Mouse (Mus musculus) hindbrain, embryonic 11.5 days (tissue): ENCODE measurements around the gene Taar8b. TPM values are rescaled to one million over a fixed set of nuclear protein-coding genes. Genes with fewer than 3 reads are reported as not detected.
"Not testable (repeated sequence)": the region's sequence is repeated elsewhere in the genome, so short reads cannot be mapped to it uniquely, and the experiment has no call there.

ENCODE experiments used
- ATAC-seq: fragments of 200-750 bp; cut with Nextera tagmentation; 2 replicates; pipeline ENCODE4 v1.8.0; 2017; ENCODE audit warnings: mild to moderate bottlenecking, moderate TSS enrichment, moderate library complexity; ENCODE audit not compliant: low FRiP score
- DNase-seq: peaks from one replicate; pipeline ENCODE4 v3.0.0-alpha.2; 2015; ENCODE audit warnings: low spot score
- H3K27ac ChIP-seq: fragments of 300-500 bp; sonication (generic); 2 replicates; pipeline ENCODE4 v1.5.1; 2014; ENCODE audit warnings: mild to moderate bottlenecking, low read depth, low read length
- H3K27me3 ChIP-seq: fragments of 300-500 bp; sonication (generic); 2 replicates; pipeline ENCODE4 v1.6.1; 2014; ENCODE audit warnings: mild to moderate bottlenecking, low read length, moderate library complexity, mixed read lengths; ENCODE audit not compliant: control insufficient read depth, insufficient read depth
- H3K36me3 ChIP-seq: fragments of 300-500 bp; sonication (generic); 2 replicates; pipeline ENCODE4 v1.6.1; 2014; ENCODE audit warnings: mild to moderate bottlenecking, low read length, moderate library complexity, mixed read lengths; ENCODE audit not compliant: control insufficient read depth, insufficient read depth
- H3K4me1 ChIP-seq: fragments of 300-500 bp; sonication (generic); replicated peaks from 2 replicates; pipeline ENCODE4 v1.6.1; 2014; ENCODE audit warnings: low read length, mixed read lengths; ENCODE audit not compliant: control insufficient read depth, insufficient read depth
- H3K4me2 ChIP-seq: fragments of 300-500 bp; sonication (generic); replicated peaks from 2 replicates; pipeline ENCODE4 v1.6.1; 2014; ENCODE audit warnings: mild to moderate bottlenecking, low read depth, low read length
- H3K4me3 ChIP-seq: fragments of 300-500 bp; sonication (generic); 2 replicates; pipeline ENCODE4 v1.5.1; 2014; ENCODE audit warnings: low read depth, low read length
- H3K9ac ChIP-seq: fragments of 300-500 bp; sonication (generic); 2 replicates; pipeline ENCODE4 v1.6.1; 2014; ENCODE audit warnings: low read depth, low read length
- H3K9me3 ChIP-seq: fragments of 300-500 bp; sonication (generic); 2 replicates; pipeline ENCODE4 v1.6.1; 2016; ENCODE audit warnings: low read length; ENCODE audit not compliant: control insufficient read depth
- WGBS: fragments of 180-500 bp; shearing (Covaris S2); extraction: QIAGEN DNeasy Blood & Tissue Kit; methylation state at CpG from one replicate; pipeline ENCODE4 v1.1.7; 2014; 5-methylcytosine and 5-hydroxymethylcytosine counted together
- polyA plus RNA-seq: library from polyadenylated mRNA; unstranded; fragments of >200 nt; fragmentation: Nextera tagmentation; extraction: Ambion mirVana; gene quantifications from 2 replicates; pipeline ENCODE4 v1.2.1, GENCODE M21; 2014

The Taar8b gene
- not detected in 2 replicates for polyA plus RNA-seq

- H3K4me1 ChIP-seq, result no peaks in the 10 kb centered on the region
- H3K4me3 ChIP-seq, result no peak within 1 kb of the TSS
- H3K36me3 ChIP-seq, result no peaks in the 10 kb centered on the region
- WGBS, result 83% methylated on average over 2 of the region's 2 CpGs
- no peak for ATAC-seq
- H3K4me2 ChIP-seq, result no peak within 1 kb of the TSS
- no peak for DNase-seq
- no peaks in the 10 kb centered on the region for H3K9me3 ChIP-seq
- H3K9ac ChIP-seq, result no peak within 1 kb of the TSS
- H3K27ac ChIP-seq, result no peak within 1 kb of the TSS
- no peaks in the 10 kb centered on the region for H3K27me3 ChIP-seq
Observed at GRCm38 (mm10) chr10:24092194-24092593, at the start of gene Taar8b. Gene Taar8b, minus strand, starts transcription at chr10:24092294.

DNA sequence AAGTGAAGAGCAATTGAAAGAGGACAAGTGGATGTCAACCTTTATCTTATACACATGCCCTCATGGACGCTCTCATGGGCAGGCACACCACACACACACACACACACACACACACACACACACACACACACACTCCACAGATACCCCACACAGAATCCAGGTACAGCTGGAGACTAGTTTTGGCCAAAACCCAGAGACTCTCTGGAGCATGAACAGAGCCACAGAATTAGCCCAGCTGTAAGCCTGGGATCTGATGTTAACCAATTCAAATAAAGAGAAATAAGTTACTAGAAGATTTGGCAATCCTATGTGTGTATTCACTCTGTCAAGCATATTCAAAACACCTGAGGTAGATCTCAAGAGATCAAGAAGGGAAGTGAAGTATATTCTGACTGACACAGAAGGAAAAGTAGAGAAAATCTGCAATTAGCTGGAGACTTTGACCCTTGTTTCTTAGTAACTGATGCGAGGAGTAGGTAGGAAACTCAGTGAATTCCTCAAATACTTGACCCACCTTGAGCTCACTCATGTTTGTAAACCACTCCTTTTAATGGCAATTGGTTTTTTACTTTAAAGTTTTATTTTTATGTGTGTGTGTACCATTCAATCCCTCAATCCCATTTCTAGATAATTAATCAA lies 46.6 kb upstream of the Taar8b start:
- Histone ChIP-seq H3K4me3 (no peak overlapping the region), H3K9me3 (no peaks in the 10 kb centered on the region), H3K27me3 (no peaks in the 10 kb centered on the region), H3K9ac (no peak overlapping the region), H3K27ac (no peak overlapping the region), H3K36me3 (no peaks in the 10 kb centered on the region), H3K4me1 (no peaks in the 10 kb centered on the region), H3K4me2 (no peak overlapping the region)
- ATAC-seq (no peak), DNase-seq (no peak)
- WGBS, result 82% methylated on average over 2 of the region's 2 CpGs

GRCm38 (mm10) chr10:24134071-24134645 lies 42.1 kb upstream of the Taar8b start:
- H3K27me3 ChIP-seq, result no peaks in the 10 kb centered on the region

GRCm38 (mm10) chr10:24133132-24133531 lies 41.0 kb upstream of the Taar8b start:
- Histone ChIP-seq H3K4me3 (no peak overlapping the region), H3K9ac (no peak overlapping the region), H3K36me3 (no peaks in the 10 kb centered on the region), H3K27ac (no peak overlapping the region), H3K9me3 (no peaks in the 10 kb centered on the region), H3K4me1 (no peaks in the 10 kb centered on the region), H3K4me2 (no peak overlapping the region), H3K27me3 (no peaks in the 10 kb centered on the region)
- DNase-seq (no peak), ATAC-seq (no peak)
- 62% methylated on average over 2 of the region's 2 CpGs for WGBS

More at GRCm38 (mm10) chr10:24134071-24134645, 42.1 kb upstream of the Taar8b start:
- ATAC-seq (no peak), DNase-seq (no peak)
- H3K4me1 ChIP-seq, result no peaks in the 10 kb centered on the region
- WGBS, result 61% methylated on average over 7 of the region's 7 CpGs
- H3K9ac ChIP-seq, result no peak overlapping the region
- no peak overlapping the region for H3K4me3 ChIP-seq
- no peaks in the 10 kb centered on the region for H3K36me3 ChIP-seq
- no peaks in the 10 kb centered on the region for H3K9me3 ChIP-seq
- no peak overlapping the region for H3K27ac ChIP-seq
- H3K4me2 ChIP-seq, result no peak overlapping the region

- no peak overlapping the region for H3K27ac ChIP-seq
Observed at GRCm38 (mm10) chr10:24132273-24132672, 40.2 kb upstream of the Taar8b start.

DNA sequence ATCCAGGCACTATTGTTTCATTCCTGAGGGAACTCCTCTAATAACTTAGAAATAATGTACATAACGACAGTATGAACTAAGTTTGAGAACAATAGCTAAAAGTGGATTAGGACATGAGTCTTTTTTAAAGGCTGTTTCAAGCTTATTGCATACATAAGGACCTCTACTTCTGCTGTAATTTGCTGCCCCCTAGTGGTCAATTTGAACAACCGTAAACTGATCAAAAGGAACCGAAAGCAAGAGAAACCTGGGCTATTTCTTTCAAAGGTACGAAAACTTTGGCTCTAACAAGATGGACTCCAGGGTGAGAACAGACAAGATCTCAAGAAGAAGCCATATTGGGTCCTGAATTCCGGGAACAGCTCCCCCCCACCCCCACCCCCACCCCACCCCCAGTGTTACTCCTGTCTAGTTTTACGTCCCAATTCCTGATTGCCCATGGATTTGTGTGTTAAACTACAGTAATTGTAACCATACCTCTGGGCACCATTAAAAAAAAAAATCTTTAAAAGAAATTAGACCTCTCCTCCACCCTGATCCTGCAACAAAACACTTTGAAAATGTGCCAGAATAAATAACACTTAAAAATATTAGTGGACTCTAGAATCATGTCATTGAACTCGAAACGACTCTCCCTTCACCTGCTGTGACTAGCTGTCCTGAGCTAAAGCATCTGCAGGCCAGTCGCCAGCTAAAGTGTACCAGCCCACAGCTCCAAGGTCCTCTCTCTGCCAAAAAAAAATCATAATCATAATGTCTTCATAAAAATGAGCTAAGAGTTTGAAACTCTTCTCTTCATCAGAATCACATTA lies 39.6 kb upstream of the Taar8b start:
- Histone ChIP-seq H3K4me1 (no peaks in the 10 kb centered on the region), H3K9ac (no peak overlapping the region), H3K9me3 (no peaks in the 10 kb centered on the region), H3K4me3 (no peak overlapping the region), H3K27me3 (no peaks in the 10 kb centered on the region), H3K27ac (no peak overlapping the region), H3K36me3 (no peaks in the 10 kb centered on the region), H3K4me2 (no peak overlapping the region; the same call in 1 of the 2 replicates)
- peak; percentile 83 for DNase-seq
- ATAC-seq, result peak; percentile 76; the same call in 1 of the 2 replicates
- WGBS, result 26% methylated on average over 9 of the region's 9 CpGs

More at GRCm38 (mm10) chr10:24132273-24132672, 40.2 kb upstream of the Taar8b start:
- DNase-seq (peak; percentile 29), ATAC-seq (no peak)
- H3K9me3 ChIP-seq, result no peaks in the 10 kb centered on the region
- 13% methylated on average over 5 of the region's 5 CpGs for WGBS
- no peaks in the 10 kb centered on the region for H3K36me3 ChIP-seq
- no peak overlapping the region for H3K4me3 ChIP-seq
- H3K4me2 ChIP-seq, result no peak overlapping the region
- no peaks in the 10 kb centered on the region for H3K27me3 ChIP-seq
- no peak overlapping the region for H3K9ac ChIP-seq
- no peaks in the 10 kb centered on the region for H3K4me1 ChIP-seq

- Histone ChIP-seq H3K27ac (no peak overlapping the region), H3K36me3 (no peaks in the 10 kb centered on the region), H3K9me3 (no peaks in the 10 kb centered on the region), H3K4me1 (no peaks in the 10 kb centered on the region), H3K4me3 (no peak overlapping the region), H3K4me2 (no peak overlapping the region), H3K9ac (no peak overlapping the region), H3K27me3 (no peaks in the 10 kb centered on the region)
- ATAC-seq, result no peak
- WGBS, result 54% methylated on average over 6 of the region's 6 CpGs
- peak; percentile 80 for DNase-seq
Observed at GRCm38 (mm10) chr10:24111116-24111778, 19.2 kb upstream of the Taar8b start.

GRCm38 (mm10) chr10:24109434-24109833 lies 17.3 kb upstream of the Taar8b start, which contains the start of gene Taar9:
Gene Taar9, minus strand, starts transcription at chr10:24109534.
- not testable (repeated sequence) for H3K36me3 ChIP-seq, H3K9me3 ChIP-seq, H3K4me2 ChIP-seq, H3K9ac ChIP-seq, DNase-seq, H3K4me1 ChIP-seq, H3K4me3 ChIP-seq, ATAC-seq, H3K27me3 ChIP-seq, H3K27ac ChIP-seq
- 80% methylated on average over 8 of the region's 8 CpGs for WGBS
